Mouse (Mus musculus) embryonic facial prominence, embryonic 12.5 days (tissue): Measurements from ENCODE around the gene Pga5. TPM values are rescaled to one million over a fixed set of nuclear protein-coding genes. Genes with fewer than 3 reads are reported as not detected.

Source experiments
- ATAC-seq: fragments of 200-750 bp; cut with Nextera tagmentation; 2 replicates; pipeline ENCODE4 v1.8.0; 2017; ENCODE audit not compliant: insufficient number of reproducible peaks, insufficient read depth, low FRiP score, low TSS enrichment
- H3K27ac ChIP-seq: fragments of 300-500 bp; sonication (generic); 2 replicates; pipeline ENCODE4 v1.5.1; 2016; ENCODE audit warnings: mild to moderate bottlenecking
- H3K27me3 ChIP-seq: fragments of 300-500 bp; sonication (generic); 2 replicates; pipeline ENCODE4 v1.6.1; 2016; ENCODE audit warnings: mild to moderate bottlenecking, moderate library complexity
- H3K36me3 ChIP-seq: fragments of 300-500 bp; sonication (generic); 2 replicates; pipeline ENCODE4 v1.6.1; 2016; ENCODE audit warnings: mild to moderate bottlenecking
- H3K4me1 ChIP-seq: fragments of 300-500 bp; sonication (generic); 2 replicates; pipeline ENCODE4 v1.6.1; 2016
- H3K4me2 ChIP-seq: fragments of 300-500 bp; sonication (generic); replicated peaks from 2 replicates; pipeline ENCODE4 v1.6.1; 2016; ENCODE audit warnings: mild to moderate bottlenecking, moderate library complexity
- H3K4me3 ChIP-seq: fragments of 300-500 bp; sonication (generic); 2 replicates; pipeline ENCODE4 v1.5.1; 2016; ENCODE audit warnings: mild to moderate bottlenecking
- H3K9ac ChIP-seq: fragments of 300-500 bp; sonication (generic); 2 replicates; pipeline ENCODE4 v1.6.1; 2016; ENCODE audit warnings: mild to moderate bottlenecking, moderate library complexity
- H3K9me3 ChIP-seq: fragments of 300-500 bp; sonication (generic); 2 replicates; pipeline ENCODE4 v1.6.1; 2016; ENCODE audit warnings: mild to moderate bottlenecking, moderate library complexity
- WGBS: fragments of 180-500 bp; shearing (Covaris S2); methylation state at CpG from one replicate; pipeline ENCODE4 v1.1.7; 2016; 5-methylcytosine and 5-hydroxymethylcytosine counted together
- polyA plus RNA-seq: library from polyadenylated mRNA; unstranded; fragments of >200 nt; fragmentation: Nextera tagmentation; extraction: Ambion mirVana; gene quantifications from 2 replicates; pipeline ENCODE4 v1.2.1, GENCODE M21; 2016

Pga5 gene
- polyA plus RNA-seq, 1 experiment from 2014 or later: not detected

GRCm38 (mm10) chr19:10688537-10689352 lies 10.9 kb upstream of the Pga5 start, which contains the start of gene Vps37c:
Vps37c (plus strand) TSS chr19:10688735.
- H3K4me1 ChIP-seq: peaks cover 19% of the 10 kb centered on the region
- H3K27me3 ChIP-seq: no peaks in the 10 kb centered on the region
- no peaks in the 10 kb centered on the region for H3K36me3 ChIP-seq
- peak within 1 kb of the TSS; percentile 81 for H3K4me2 ChIP-seq
- ATAC-seq: peak; percentile 91
- peak within 1 kb of the TSS; percentile 79 for H3K9ac ChIP-seq
- H3K4me3 ChIP-seq: peak within 1 kb of the TSS; percentile 73
- H3K9me3 ChIP-seq: no peaks in the 10 kb centered on the region
- WGBS: under 1% methylated on average over 74 of the region's 74 CpGs
- H3K27ac ChIP-seq: peak within 1 kb of the TSS; percentile 95

- no peak overlapping the region for H3K9ac ChIP-seq
- 84% methylated on average over 2 of the region's 2 CpGs for WGBS
- no peak overlapping the region for H3K27ac ChIP-seq
- H3K9me3 ChIP-seq: no peaks in the 10 kb centered on the region
- no peak overlapping the region for H3K4me3 ChIP-seq
- H3K27me3 ChIP-seq: no peaks in the 10 kb centered on the region
- no peaks in the 10 kb centered on the region for H3K36me3 ChIP-seq
- no peak for ATAC-seq
- H3K4me2 ChIP-seq: no peak overlapping the region
- H3K4me1 ChIP-seq: peaks cover 18% of the 10 kb centered on the region
These were observed 7.9 kb upstream of the Pga5 start for GRCm38 (mm10) chr19:10685727-10686126.

- WGBS: 85% methylated on average over 9 of the region's 9 CpGs
- Histone ChIP-seq H3K27ac (no peak overlapping the region), H3K36me3 (no peaks in the 10 kb centered on the region), H3K9ac (no peak overlapping the region), H3K4me3 (no peak overlapping the region), H3K4me1 (peaks cover 12% of the 10 kb centered on the region), H3K4me2 (no peak overlapping the region), H3K27me3 (no peaks in the 10 kb centered on the region), H3K9me3 (no peaks in the 10 kb centered on the region)
- ATAC-seq: no peak
These were observed 7.2 kb upstream of the Pga5 start for GRCm38 (mm10) chr19:10685081-10685480.

GRCm38 (mm10) chr19:10681571-10681970 lies 3.7 kb upstream of the Pga5 start:
- Histone ChIP-seq H3K27me3 (no peaks in the 10 kb centered on the region), H3K36me3 (no peaks in the 10 kb centered on the region), H3K9ac (no peak overlapping the region), H3K27ac (no peak overlapping the region), H3K9me3 (no peaks in the 10 kb centered on the region), H3K4me2 (no peak overlapping the region), H3K4me1 (peaks cover 5% of the 10 kb centered on the region; the same call in 1 of the 2 replicates), H3K4me3 (no peak overlapping the region)
- WGBS: 72% methylated on average over 4 of the region's 4 CpGs
- ATAC-seq: no peak

GRCm38 (mm10) chr19:10678772-10679067 lies 849 bp upstream of the Pga5 start:
- H3K27me3 ChIP-seq: no peaks in the 10 kb centered on the region

GRCm38 (mm10) chr19:10676656-10677055 lies 1.2 kb downstream of the Pga5 start:
- Histone ChIP-seq H3K4me2 (no peak overlapping the region), H3K9me3 (no peaks in the 10 kb centered on the region), H3K27me3 (no peaks in the 10 kb centered on the region), H3K27ac (no peak overlapping the region), H3K4me3 (no peak overlapping the region), H3K36me3 (no peaks in the 10 kb centered on the region), H3K4me1 (peaks cover 5% of the 10 kb centered on the region; the same call in 1 of the 2 replicates), H3K9ac (no peak overlapping the region)
- ATAC-seq: no peak
- 75% methylated on average over 16 of the region's 16 CpGs for WGBS

More at GRCm38 (mm10) chr19:10678772-10679067, 849 bp upstream of the Pga5 start:
- no peaks in the 10 kb centered on the region for H3K36me3 ChIP-seq
- WGBS: 69% methylated on average over 1 of the region's 1 CpGs
- H3K27ac ChIP-seq: no peak overlapping the region
- H3K4me3 ChIP-seq: no peak overlapping the region
- no peaks in the 10 kb centered on the region for H3K9me3 ChIP-seq
- H3K4me1 ChIP-seq: peaks cover 5% of the 10 kb centered on the region; the same call in 1 of the 2 replicates
- ATAC-seq: no peak
- H3K9ac ChIP-seq: no peak overlapping the region
- H3K4me2 ChIP-seq: no peak overlapping the region

- Histone ChIP-seq H3K4me1 (no peaks in the 10 kb centered on the region), H3K27me3 (no peaks in the 10 kb centered on the region), H3K9me3 (no peaks in the 10 kb centered on the region), H3K36me3 (no peaks in the 10 kb centered on the region), H3K9ac (no peak overlapping the region), H3K4me3 (no peak overlapping the region), H3K27ac (no peak overlapping the region), H3K4me2 (no peak overlapping the region)
- WGBS: 62% methylated on average over 1 of the region's 1 CpGs
- ATAC-seq: no peak
These were observed 4.6 kb downstream of the Pga5 start for GRCm38 (mm10) chr19:10673275-10673674.

- Histone ChIP-seq H3K9ac (no peak overlapping the region), H3K4me2 (no peak overlapping the region), H3K4me1 (no peaks in the 10 kb centered on the region), H3K4me3 (no peak overlapping the region), H3K36me3 (no peaks in the 10 kb centered on the region), H3K27me3 (no peaks in the 10 kb centered on the region), H3K27ac (no peak overlapping the region), H3K9me3 (no peaks in the 10 kb centered on the region)
- 70% methylated on average over 9 of the region's 9 CpGs for WGBS
- no peak for ATAC-seq
These were observed 5.9 kb downstream of the Pga5 start for GRCm38 (mm10) chr19:10671854-10672417.

- no peak for ATAC-seq
- H3K9ac ChIP-seq: no peak overlapping the region
- no peak overlapping the region for H3K27ac ChIP-seq
- no peaks in the 10 kb centered on the region for H3K36me3 ChIP-seq
- H3K4me1 ChIP-seq: no peaks in the 10 kb centered on the region
- no peaks in the 10 kb centered on the region for H3K27me3 ChIP-seq
- H3K4me3 ChIP-seq: no peak overlapping the region
- no peak overlapping the region for H3K4me2 ChIP-seq
- WGBS: 86% methylated on average over 4 of the region's 4 CpGs
- H3K9me3 ChIP-seq: no peaks in the 10 kb centered on the region
These were observed 6.6 kb downstream of the Pga5 start for GRCm38 (mm10) chr19:10671319-10671718.

GRCm38 (mm10) chr19:10665499-10665898 lies 12.4 kb downstream of the Pga5 start:
- no peaks in the 10 kb centered on the region for H3K9me3 ChIP-seq
- no peak for ATAC-seq

GRCm38 (mm10) chr19:10665093-10665492 lies 12.8 kb downstream of the Pga5 start:
- no peak overlapping the region for H3K4me3 ChIP-seq
- no peak overlapping the region for H3K27ac ChIP-seq
- no peaks in the 10 kb centered on the region for H3K9me3 ChIP-seq
- no peaks in the 10 kb centered on the region for H3K4me1 ChIP-seq
- ATAC-seq: no peak
- H3K36me3 ChIP-seq: no peaks in the 10 kb centered on the region
- WGBS: 62% methylated on average over 3 of the region's 3 CpGs
- no peak overlapping the region for H3K4me2 ChIP-seq
- no peaks in the 10 kb centered on the region for H3K27me3 ChIP-seq
- no peak overlapping the region for H3K9ac ChIP-seq

More at GRCm38 (mm10) chr19:10665499-10665898, 12.4 kb downstream of the Pga5 start:
- Histone ChIP-seq H3K9ac (no peak overlapping the region), H3K4me3 (no peak overlapping the region), H3K4me2 (no peak overlapping the region), H3K27me3 (no peaks in the 10 kb centered on the region), H3K4me1 (no peaks in the 10 kb centered on the region), H3K36me3 (no peaks in the 10 kb centered on the region), H3K27ac (no peak overlapping the region)
- WGBS: 10% methylated on average over 2 of the region's 2 CpGs

- no peaks in the 10 kb centered on the region for H3K27me3 ChIP-seq
- no peak overlapping the region for H3K4me3 ChIP-seq
- no peak overlapping the region for H3K9ac ChIP-seq
- no peaks in the 10 kb centered on the region for H3K9me3 ChIP-seq
- H3K27ac ChIP-seq: no peak overlapping the region
- 59% methylated on average over 3 of the region's 3 CpGs for WGBS
- H3K4me1 ChIP-seq: no peaks in the 10 kb centered on the region
- no peak overlapping the region for H3K4me2 ChIP-seq
- ATAC-seq: no peak
- H3K36me3 ChIP-seq: no peaks in the 10 kb centered on the region
These were observed 15.2 kb downstream of the Pga5 start for GRCm38 (mm10) chr19:10662665-10663064.
